Mouse (Mus musculus) layer of hippocampus, adult 9-10 months (tissue): ENCODE data around the gene Rph3al.

Source experiments
- DNase-seq: peaks from one replicate; pipeline ENCODE4 v3.0.0; 2022; ENCODE audit warnings: low spot score

Rph3al gene

DNA sequence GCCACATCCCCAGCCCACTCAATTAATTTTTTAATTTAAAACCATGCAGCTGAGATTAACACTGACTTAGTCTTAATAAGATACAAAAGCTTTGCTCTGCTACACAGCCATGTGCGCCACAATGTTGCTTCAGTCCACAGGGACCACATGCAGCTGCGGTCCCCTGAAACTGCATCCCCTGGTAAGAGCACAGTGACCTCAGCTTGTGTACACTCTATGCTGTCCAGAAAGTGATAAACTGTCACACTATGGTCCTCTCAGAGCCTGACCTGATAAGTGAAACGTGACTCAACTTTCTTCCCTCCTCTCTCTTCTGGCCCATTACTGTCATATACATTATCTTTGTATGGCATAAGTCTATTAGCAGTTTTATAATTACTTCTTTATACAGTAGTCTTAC lies 12.2 kb upstream of the Rph3al start:
- DNase-seq, result no peak

DNA sequence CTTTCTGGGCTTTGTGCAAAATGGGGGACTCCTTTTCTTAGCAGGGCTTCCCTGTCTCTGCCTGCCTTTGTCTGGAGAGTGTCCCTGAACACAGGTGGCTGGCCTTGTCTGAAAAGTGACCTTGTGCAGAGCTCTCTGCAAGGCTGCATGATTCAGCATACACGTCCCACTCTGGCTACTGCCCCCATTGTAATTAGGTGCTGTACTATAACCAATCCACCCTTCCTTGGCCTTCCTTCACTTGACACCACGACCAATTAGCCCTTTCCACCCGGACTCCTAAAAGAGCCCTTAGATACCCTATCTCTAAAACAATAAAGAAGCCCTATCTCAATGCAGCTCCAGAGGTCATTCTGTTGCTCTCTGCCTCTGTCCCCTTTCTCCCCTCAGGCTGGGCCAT lies 10.6 kb upstream of the Rph3al start:
- DNase-seq, result no peak

DNA sequence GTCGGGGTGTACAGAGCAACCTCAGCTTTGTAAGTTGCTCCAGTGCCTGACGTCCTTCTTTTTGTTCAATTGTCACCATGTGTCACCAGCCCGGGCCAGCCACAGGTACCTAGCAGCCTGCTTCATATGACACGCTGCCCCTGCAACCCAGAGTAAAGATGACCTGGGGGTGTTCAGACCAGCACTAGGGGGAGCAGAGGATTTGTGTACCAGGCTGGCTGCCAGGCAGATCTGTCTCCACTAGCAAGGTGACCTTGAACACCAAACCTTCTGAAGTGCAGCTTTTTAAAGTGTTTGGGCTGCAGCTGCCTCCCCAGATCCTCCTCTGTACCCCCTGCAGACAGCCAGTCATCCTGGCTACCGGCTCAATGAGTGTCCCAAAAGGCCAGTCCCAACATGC lies 9.0 kb upstream of the Rph3al start:
- DNase-seq, result no peak

DNA sequence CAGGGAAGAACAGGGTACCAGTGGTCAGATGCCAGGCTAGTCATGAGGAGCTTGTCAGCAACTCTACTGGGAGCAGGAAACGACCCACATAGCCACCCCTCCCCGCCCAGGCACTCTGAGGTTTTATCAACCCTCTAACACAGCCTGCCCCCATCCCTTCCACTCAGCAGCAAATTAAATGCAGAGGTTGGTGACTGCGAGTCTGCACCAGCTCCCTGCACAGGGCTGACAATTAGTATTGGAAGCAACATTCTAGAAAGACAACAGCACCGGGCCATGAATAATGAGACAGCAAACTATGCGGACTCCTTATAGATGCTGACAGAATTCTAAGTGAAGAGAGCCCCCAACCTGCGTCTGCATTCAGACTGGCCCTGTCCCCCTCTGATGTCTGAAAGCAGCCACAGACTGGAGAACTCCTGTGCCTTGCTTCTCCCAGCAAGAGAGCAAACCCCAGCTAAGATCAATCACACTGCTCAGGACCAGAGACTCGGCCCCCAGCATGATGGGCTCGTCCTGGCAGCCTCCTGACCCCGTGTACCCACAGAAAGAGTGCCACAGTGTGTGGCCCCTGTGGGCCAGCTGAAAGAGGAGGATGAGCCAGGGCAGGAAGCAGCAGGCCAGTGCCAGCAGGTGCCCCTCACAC lies 7.7 kb upstream of the Rph3al start:
- DNase-seq, result no peak

DNA sequence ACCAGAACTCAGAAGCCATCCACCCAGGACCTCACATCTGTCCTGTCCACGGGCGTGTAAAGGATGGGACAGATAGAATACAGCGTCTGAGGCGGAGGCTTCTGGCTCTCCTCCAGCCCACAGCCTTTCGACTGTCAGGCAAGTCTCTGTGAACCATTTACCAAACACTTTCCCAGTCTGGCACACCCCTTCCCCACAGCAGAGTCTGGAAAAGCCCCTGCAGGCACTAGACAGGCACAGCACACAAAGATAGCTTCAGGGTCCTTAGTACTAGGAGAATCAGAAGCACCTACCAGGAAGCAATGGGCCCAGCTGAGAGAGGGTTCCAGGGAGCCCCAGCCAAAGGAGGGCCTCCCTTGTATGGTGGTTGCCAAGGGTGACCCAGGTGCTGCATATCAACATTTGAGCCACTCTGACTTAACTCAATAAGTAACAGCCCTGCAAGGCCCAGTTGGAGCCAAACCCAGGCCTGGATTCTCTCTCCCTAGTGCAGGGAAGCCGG lies 808 bp downstream of the Rph3al start:
- DNase-seq, result no peak

DNA sequence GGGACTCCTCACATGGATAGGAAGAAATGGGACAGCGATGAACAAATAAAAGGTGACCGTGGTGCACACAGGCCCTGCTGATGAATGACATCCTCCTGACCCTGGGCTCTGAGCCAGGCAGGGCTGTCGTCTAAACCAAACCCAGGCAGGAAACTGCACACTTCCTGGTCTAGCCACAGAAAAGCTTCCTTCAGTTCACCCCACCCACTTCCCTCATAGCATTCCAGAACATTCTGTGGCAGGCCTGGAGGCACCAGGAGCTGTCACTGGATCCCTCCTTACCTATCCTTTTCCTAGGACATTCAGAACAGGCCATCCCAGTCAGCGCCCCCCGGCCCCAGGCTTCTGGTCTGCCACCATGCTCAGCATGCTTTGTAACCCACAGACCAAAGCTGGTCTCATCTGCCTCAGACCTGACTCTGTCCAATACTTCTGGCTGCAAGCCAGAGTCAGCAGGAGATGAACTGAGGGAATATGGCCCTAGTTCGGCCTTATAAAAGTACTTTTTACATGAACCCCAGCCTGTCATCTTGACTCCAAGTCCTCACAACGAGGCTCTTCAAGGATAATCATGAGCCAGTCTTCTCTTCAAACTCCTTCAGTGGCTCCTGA lies 2.3 kb downstream of the Rph3al start:
- DNase-seq, result no peak

DNA sequence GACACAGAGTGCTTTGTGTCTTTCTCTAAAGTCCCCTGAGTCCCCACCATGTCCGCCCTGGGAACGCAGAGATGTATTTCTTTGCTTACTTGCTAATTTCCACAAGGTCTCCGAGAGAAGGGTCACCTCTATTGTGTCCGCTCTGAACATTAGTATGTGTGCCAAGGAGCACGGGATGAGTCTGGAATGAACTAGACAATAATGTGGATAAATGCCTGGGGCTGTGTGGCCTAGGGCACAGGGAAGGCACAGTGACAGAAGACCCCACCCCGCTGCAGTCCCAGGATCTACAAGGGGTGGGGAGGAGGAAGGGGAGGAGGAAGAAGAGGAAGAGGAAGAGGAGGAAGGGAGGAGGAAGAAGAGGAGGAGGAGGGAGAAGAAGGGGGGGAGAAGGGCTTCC lies 3.8 kb downstream of the Rph3al start:
- DNase-seq, result no peak

DNA sequence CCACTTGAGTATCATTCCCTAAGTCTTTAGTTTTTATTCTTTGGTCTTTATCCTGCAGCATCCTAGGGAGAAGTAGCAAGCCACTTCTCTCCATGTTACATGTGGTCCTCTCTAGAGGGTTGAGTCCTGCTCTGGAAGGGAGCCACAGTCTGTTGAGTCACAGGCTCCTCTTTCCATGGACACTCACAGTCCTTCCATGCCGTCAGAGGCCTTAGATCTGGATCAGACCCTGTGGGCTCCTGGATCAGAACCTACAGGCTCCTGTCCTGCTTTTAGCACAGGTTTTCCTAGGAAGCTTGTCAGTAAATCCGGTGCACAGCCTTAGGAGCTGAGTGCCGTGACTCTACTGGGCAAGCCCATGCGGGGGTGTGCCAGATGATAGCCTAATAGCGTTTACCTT lies 4.9 kb downstream of the Rph3al start:
- no peak for DNase-seq

DNA sequence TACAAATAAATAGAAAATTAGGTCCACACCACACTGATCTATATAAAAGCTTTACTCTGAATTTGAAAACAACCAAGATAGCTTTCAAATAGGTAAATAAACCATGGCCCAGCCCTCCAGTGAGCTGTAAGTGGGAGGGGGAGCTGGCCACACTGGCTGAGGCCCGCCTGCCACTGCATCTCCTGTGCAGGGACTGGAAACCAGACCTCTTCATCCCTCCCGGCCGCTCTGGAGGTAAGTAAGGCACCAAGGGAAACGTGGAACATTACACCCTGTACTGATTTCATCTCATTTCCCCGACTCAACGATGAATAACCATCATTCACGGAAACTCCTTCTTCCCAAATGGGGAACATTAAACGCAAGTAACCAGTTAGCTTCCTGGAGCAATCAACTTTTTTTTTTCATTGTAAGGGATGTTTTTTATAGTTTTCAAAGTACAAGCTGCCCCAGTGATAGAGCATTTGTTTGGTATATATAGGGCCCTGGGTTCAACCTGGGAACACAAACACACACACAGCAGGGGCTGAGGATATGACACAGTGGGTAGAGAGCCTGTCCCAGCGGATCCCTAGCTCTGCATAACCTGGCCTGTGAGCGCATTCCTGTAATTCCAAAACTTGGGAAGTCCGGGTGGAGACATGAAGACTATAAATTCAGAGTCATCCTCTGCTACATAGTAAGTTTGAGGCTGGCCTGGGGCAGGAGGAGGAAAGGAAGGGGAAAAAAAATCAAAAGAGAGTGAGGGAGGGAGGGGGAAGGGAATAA lies 7.1 kb downstream of the Rph3al start:
- no peak for DNase-seq

DNA sequence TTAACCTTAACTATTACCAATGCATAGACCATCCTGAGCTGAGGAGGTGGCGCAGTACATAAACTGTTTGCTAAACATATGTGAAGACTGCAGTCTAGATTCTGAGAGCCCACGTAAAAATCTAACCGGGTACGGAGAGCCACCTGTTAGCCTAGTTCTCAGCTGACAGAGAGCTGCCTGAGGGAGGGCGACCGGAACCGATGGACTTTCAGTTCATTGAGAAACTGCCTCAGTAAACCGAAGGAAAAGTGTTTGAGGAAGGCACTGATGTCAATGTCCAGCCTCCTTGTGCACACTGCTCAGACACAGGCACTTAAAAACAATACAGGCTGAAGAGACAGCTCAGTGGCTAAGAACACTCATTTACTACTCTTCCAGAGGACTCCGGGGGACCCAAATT lies 8.0 kb downstream of the Rph3al start:
- no peak for DNase-seq

DNA sequence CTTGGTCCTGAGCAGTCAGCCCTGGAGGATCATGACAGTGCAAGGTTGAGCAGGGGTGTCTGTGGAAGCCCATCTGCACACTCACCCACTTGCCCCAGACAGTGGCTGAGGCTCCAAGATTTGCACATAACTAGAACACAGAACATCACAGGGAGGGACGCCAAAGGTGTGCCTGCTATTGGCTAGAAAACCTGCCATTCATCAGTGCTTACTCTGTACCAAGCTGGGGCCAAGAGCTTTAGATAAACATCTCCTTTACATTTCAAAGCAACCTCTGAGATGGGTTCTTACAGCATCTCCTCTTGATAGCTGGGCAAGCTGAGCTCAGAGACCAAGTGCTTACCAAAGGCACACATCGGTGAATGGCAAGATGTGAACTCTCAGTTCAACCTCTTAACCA lies 10.3 kb downstream of the Rph3al start:
- DNase-seq, result no peak

DNA sequence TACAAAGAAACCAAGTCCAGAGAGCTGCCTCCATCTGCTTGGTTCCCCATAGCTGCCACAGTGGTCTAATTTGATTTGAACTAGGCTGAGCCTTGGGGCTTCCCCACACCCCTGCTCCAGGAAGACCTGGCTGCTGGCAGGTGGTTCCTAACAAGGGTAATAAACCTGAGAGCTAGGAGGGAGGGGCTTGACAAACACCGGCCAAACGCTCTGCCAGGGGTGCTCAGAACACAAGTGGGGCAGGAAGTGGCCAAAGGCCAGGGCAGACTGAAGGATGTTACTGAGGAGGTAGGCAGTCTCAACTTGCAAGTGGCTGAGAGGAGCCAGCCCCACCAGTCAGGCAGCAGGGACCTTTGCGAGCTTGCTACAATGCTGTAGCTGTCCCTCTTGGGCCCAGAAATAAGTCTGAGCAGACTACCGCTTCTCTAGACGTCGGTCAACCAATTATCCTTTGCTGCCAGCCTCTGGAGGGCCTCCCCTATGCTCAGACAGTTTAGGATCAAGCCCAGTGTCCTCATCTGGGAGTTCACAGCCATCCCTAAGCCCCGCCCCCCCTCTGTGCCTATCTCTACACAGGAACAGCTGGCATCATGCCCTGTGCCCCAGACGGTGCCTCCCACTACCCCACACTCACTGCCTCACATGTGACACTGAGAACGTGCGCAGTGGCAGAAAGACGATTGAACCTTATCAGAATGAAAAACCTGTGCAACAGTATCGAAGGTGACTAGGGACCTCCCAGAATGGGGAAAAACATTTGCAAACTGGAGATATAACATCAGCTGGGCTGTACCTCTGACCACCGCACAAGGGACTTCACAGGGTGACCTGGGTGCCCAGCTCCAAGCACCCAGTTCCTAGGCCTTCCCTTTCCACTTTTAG lies 11.6 kb downstream of the Rph3al start:
- DNase-seq, result no peak

DNA sequence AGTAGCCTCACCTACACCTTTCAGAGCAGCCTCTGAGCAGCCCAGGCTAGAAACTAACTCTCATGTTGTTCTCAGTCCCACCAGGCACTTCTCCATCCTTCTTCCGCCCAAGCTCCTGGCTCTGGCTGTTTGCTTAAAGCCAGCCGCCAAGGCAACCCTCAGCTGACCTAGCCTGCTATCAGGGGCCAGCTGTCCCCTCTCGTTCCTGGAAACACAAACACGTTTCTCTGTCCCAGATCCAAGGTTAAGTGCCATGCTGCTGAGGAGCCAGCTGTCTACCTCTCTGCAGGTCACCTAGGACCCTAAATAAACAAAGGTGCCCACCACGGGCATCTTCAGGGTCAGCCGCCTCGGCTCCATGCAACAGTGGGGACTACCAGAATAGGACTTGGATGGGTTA lies 12.4 kb downstream of the Rph3al start:
- no peak for DNase-seq

DNA sequence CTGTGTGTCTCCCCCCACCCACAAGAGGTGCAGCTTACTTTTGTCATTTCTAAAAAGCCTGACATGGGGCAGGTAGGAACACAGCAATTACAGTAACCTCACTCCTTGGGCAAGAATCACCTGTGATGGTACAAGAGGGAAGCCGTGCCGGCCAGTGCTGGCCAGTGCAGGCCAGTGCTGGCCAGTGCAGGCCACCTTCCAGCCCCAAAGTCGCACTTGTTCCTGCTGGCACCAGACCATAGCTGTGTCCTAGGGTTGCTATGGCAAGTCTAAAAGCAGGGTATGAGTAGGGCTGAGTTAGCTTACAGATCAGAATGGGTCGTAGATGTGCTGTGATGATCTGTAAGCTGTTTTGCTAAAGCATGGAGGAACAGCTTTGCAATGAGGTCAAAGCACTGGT lies 15.5 kb downstream of the Rph3al start:
- no peak for DNase-seq

DNA sequence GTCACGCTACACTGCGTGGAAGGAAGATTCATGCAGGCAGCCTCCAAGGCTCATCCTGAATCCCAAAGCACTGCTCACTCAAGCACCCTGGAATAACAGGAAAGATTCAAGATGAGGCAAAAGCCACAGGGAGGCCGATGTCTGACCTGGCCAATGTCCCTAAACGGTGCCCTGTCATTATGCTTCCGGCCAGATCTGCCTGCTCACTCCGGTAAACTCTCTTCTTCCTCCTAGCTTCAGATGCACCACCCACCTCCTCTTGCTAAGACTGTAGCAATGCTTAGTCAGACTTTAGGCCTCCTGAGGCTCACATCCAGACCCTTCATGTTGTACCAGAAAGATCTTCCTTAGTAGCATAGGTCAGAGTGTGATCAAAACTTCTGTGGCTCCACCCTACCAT lies 19.1 kb downstream of the Rph3al start:
- no peak for DNase-seq

DNA sequence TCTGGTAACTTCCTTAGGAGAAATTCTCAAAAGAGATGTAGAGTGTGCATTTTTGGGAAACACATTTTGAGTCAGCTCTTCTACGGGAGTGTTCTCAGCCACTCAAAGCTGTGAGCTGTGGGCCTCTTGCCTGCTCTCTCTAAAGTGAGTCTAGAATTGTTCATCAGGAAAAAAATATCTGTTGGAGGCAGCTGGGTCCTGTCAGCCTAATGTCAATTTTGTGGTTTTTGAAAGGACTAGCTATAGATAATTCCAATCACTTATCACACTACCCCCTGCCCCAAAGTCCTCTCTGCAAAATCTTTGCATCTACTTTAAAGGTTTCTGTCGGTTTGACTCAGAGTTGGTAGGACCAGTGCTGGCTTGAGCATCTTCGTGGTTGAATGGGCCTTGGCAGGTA lies 20.9 kb downstream of the Rph3al start:
- no peak for DNase-seq

DNA sequence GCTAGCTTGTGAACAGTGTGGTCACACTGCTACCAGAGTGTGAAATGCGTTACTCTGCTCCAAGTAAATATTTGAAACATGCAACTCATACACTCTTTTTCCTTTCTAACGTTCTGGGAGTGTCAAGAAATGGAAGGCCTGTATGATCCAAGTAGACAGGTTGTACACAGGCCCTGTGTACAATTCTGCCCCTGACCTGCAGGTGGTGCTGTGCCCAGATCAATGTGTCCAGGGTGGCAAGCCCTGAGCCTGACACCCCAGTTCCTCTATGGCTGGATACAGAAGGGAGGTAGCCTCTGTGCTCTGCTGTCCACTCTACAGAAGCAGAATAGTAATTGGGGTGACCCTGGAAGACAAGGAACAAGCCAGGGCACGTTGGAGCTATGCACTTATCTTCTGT lies 24.3 kb downstream of the Rph3al start:
- no peak for DNase-seq

DNA sequence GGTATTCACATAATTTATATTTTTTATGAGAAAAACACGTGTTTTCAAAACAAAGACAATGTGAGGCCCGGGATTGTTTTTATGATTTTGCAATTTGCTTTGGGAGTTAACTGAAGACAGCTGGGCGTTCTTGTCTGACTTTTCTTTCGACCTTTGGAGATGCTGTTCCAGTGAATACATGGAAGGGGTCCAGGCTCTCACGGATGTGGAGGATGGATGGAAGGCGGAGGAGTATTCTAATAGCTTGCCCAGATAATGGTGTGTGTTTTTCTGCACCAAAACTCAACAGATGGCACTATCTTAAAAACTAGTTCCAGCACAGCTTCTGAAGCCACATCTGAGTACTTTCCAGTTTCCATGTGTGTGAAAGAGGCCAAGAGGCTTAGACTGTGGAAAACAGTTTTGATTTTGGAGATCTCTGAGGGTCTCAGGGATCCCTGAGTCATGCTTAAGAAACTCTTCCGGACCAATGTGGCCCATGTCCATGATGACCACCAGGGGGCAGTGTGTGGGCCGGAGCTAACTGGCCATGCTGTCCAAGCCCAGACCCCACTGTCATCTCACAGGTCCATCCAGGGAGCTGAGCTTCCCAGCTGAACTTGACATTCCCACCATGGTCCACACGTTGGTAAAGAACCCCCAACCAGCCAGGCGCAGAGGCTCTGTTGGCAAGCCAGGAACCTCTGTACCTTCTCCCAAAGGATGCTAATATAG lies 25.1 kb downstream of the Rph3al start:
- peak; percentile 29 for DNase-seq

DNA sequence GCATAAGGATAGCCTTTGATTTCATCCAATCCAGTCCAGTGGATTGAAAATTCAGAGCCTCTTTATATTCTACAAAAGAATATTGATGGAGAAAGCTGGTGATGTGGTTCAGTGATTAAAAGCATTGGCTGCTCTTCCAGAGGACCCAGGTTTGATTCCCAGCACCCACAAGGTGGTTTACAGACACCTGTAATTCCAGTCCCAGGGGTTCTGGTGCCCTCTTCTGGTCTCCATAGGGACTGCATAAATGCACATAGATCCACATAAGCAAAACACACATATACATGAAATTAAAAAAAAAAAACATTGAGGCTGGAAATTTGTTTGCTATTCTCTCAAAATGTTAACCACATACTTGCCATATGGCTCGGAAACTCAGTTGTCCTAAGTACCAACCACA lies 26.3 kb downstream of the Rph3al start:
- DNase-seq, result no peak

DNA sequence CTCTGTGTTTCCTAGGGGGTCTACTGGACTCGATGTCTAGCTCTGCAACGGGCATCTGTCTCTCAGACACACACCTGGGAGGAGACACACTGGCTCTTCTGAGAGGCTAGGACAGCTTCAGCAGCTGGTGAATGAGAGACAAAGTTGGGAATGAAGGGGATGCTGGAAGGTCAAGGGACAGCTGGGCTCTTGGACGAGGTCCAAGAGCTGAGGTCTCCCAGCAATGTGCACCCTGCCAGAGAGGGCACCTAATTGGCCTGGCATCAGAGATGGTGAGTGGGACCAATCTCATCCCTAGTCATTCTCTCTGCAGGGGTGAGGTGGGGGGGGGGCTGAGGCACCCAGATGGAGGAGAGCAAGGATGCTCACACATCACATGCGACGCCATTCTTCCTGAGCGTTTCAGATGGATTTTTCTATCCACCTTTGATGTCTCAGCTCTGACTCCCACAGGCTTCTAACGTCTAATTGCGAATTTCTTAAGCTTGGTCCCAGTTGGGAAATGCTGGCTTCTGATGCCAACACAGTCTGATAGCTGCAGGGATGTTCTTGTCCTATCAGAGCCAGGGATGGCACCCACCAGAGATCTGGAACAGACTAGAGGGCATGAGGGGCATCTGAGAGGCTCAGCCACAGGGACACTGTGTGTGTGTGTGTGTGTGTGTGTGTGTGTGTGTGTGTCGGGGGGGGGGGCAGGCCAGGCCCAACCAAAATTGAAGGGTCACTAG lies 28.4 kb downstream of the Rph3al start:
- no peak for DNase-seq

DNA sequence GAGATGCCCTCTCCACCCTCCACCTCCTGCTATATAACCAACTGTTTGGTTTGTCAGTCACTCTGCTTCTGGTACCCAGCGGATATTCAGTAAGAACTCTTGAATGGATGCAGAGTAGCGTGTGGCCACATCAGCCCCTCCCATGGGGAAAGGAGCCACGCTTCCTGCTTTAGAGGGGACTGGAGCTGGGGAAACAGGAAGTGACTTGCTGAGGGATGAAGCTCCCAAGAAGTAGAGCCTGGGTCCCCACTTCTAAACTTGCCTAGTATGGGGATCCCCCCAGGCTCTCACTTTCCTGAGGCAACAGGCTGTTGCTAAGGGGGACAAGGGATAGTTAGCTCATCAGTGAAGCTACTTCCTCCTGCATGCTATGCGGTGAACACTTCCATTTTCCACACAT lies 30.8 kb downstream of the Rph3al start:
- no peak for DNase-seq
